Mouse (Mus musculus): ENCODE data around the gene Ccdc153.

DNA sequence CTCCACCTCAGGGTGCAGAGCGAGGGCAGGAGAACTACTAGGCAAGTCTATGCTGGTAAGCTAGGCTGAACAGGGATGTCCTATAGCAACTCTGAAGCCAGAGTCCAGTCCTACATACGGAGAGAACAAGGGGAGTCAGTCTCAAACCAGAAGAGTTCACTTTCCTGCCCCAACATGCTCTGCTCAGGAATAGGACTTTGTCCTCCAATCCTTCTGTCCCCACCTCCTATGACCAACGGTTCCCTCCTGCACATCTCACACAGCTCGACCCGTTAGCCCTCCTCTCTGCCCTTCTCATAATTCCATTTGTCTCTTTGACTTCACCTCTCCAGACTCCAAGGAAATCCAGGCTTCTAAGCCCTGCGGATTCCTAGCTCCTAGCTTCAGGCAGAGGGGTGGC, 7.4 kb downstream of the Ccdc153 start:
- no peak for TF ChIP-seq CTCF (IDR thresholded peaks at IDR 0.05; ENCODE audit: low read depth, low read length)
- no peak for TF ChIP-seq POLR2A (IDR thresholded peaks at IDR 0.05; ENCODE audit: borderline replicate concordance, low read depth, low read length)

Data from bone marrow macrophage, adult 2 months (primary cell).